Mouse (Mus musculus) limb, embryonic 11.5 days (tissue): ENCODE measurements around the gene Extl1. TPM values are rescaled to one million over a fixed set of nuclear protein-coding genes. Genes with fewer than 3 reads are reported as not detected.

Experiments
- ATAC-seq: fragments of 200-750 bp; cut with Nextera tagmentation; 2 replicates; pipeline ENCODE4 v1.8.0; 2017; ENCODE audit warnings: low read depth; ENCODE audit not compliant: insufficient number of reproducible peaks, low FRiP score, low TSS enrichment
- DNase-seq: peaks from one replicate; pipeline ENCODE4 v3.0.0-alpha.2; 2015; ENCODE audit warnings: low spot score
- H3K27ac ChIP-seq: fragments of 300-500 bp; sonication (generic); replicated peaks from 2 replicates; pipeline ENCODE4 v1.5.1; 2014; ENCODE audit warnings: low read depth, mild to moderate bottlenecking, low read length
- H3K27me3 ChIP-seq: fragments of 300-500 bp; sonication (generic); 2 replicates; pipeline ENCODE4 v1.6.1; 2014; ENCODE audit warnings: mild to moderate bottlenecking, low read length, mixed read lengths; ENCODE audit not compliant: control insufficient read depth, insufficient read depth
- H3K36me3 ChIP-seq: fragments of 300-500 bp; sonication (generic); 2 replicates; pipeline ENCODE4 v1.6.1; 2014; ENCODE audit warnings: mild to moderate bottlenecking, low read length, moderate library complexity, mixed read lengths; ENCODE audit not compliant: control insufficient read depth, insufficient read depth
- H3K4me1 ChIP-seq: fragments of 300-500 bp; sonication (generic); 2 replicates; pipeline ENCODE4 v1.6.1; 2014; ENCODE audit warnings: low read length, mixed read lengths; ENCODE audit not compliant: control insufficient read depth, insufficient read depth
- H3K4me2 ChIP-seq: fragments of 300-500 bp; sonication (generic); 2 replicates; pipeline ENCODE4 v1.6.1; 2014; ENCODE audit warnings: low read depth, mild to moderate bottlenecking, moderate library complexity; ENCODE audit not compliant: severe bottlenecking
- H3K4me3 ChIP-seq: fragments of 300-500 bp; sonication (generic); 2 replicates; pipeline ENCODE4 v1.5.1; 2014; ENCODE audit warnings: low read depth, low read length
- H3K9ac ChIP-seq: fragments of 300-500 bp; sonication (generic); 2 replicates; pipeline ENCODE4 v1.6.1; 2014; ENCODE audit warnings: mild to moderate bottlenecking, low read length
- H3K9me3 ChIP-seq: fragments of 300-500 bp; sonication (generic); 2 replicates; pipeline ENCODE4 v1.6.1; 2016; ENCODE audit warnings: low read length; ENCODE audit not compliant: control insufficient read depth
- WGBS: fragments of 180-500 bp; shearing (Covaris S2); extraction: QIAGEN DNeasy Blood & Tissue Kit; methylation state at CpG from one replicate; pipeline ENCODE4 v1.1.7; 2014; 5-methylcytosine and 5-hydroxymethylcytosine counted together
- polyA plus RNA-seq: library from polyadenylated mRNA; unstranded; fragments of >200 nt; fragmentation: Nextera tagmentation; extraction: Ambion mirVana; gene quantifications from 2 replicates; pipeline ENCODE4 v1.2.1, GENCODE M21; 2014

Gene Extl1
- polyA plus RNA-seq, 1 experiment from 2014 or later, result 1.4 TPM

DNA sequence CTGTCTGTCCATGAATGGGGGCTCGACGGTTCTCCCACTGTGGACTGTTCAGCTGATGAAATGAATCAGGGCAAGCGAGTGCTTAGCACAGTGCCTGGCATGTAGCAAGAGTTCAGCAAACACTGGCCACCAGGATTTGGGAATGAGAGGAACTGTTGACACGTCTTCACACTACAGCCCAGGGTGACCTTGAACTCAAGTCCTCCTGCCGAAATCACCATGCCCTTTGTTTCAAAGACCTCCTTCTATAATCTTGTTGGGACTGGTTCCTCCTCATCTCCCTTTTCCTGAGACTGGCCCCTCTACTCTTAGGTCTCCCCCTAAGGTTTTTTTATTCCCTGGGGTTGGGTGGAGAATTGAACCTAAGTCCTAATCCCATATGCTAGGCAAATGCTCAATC lies 71.3 kb downstream of the Extl1 start:
- 95% methylated on average over 5 of the region's 5 CpGs for WGBS
- H3K36me3 ChIP-seq, result no peaks in the 10 kb centered on the region
- no peak overlapping the region for H3K27ac ChIP-seq
- DNase-seq (no peak), ATAC-seq (no peak)
- H3K4me2 ChIP-seq, result no peak overlapping the region
- no peak overlapping the region for H3K9ac ChIP-seq
- peaks cover 4% of the 10 kb centered on the region; the same call in 1 of the 2 replicates for H3K4me1 ChIP-seq
- H3K27me3 ChIP-seq, result no peaks in the 10 kb centered on the region
- H3K4me3 ChIP-seq, result no peak overlapping the region
- H3K9me3 ChIP-seq, result no peaks in the 10 kb centered on the region

DNA sequence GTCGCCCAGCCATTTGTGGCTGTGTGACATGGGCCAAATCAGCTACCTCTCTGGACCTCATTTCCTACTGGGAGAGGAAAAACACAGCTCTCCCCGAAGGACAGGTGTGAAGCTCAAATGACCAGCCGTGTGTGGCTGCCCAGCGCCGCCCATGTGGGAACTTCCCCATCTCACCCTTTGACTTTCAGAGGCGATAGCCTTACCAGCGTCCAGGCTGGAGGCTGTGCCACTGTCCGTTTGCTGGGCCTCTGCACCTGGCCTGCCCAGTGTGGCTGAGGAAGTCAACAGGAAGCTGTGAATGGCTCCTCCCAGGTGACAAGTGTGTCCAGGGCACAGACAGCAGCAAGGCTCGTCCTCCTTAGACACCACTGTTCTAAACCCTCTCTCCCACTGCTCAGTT lies 71.9 kb downstream of the Extl1 start:
- H3K4me3 ChIP-seq, result no peak overlapping the region
- DNase-seq (no peak), ATAC-seq (no peak)
- H3K27me3 ChIP-seq, result no peaks in the 10 kb centered on the region
- H3K9ac ChIP-seq, result no peak overlapping the region
- no peaks in the 10 kb centered on the region for H3K9me3 ChIP-seq
- peaks cover 6% of the 10 kb centered on the region; the same call in 1 of the 2 replicates for H3K4me1 ChIP-seq
- H3K36me3 ChIP-seq, result no peaks in the 10 kb centered on the region
- no peak overlapping the region for H3K27ac ChIP-seq
- no peak overlapping the region for H3K4me2 ChIP-seq
- 89% methylated on average over 9 of the region's 9 CpGs for WGBS

DNA sequence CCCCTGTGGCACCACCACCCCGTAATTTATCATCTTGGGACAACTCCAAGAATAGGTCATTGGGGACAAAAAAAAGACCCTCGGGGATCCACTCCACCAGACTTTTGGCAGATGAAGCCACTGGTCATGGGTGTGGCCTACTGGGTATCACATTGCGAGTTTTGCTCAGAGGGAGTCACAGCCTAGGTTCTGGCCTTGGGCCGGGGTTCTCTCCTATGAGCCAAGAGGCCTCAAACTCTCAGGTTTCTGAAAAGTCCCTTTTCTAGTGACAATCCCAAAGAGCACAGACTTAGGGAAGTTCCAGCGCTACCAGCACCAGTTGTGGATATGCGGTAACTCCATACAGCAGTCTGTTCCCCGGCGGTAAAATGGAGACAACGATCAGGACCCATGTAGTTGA lies 73.0 kb downstream of the Extl1 start:
- no peak for ATAC-seq
- WGBS, result 90% methylated on average over 9 of the region's 9 CpGs
- H3K27me3 ChIP-seq, result no peaks in the 10 kb centered on the region
- no peak overlapping the region for H3K27ac ChIP-seq
- H3K36me3 ChIP-seq, result no peaks in the 10 kb centered on the region
- H3K4me2 ChIP-seq, result no peak overlapping the region
- peaks cover 6% of the 10 kb centered on the region; the same call in 1 of the 2 replicates for H3K4me1 ChIP-seq
- no peak overlapping the region for H3K9ac ChIP-seq
- DNase-seq, result no peak
- H3K4me3 ChIP-seq, result no peak overlapping the region
- no peaks in the 10 kb centered on the region for H3K9me3 ChIP-seq

DNA sequence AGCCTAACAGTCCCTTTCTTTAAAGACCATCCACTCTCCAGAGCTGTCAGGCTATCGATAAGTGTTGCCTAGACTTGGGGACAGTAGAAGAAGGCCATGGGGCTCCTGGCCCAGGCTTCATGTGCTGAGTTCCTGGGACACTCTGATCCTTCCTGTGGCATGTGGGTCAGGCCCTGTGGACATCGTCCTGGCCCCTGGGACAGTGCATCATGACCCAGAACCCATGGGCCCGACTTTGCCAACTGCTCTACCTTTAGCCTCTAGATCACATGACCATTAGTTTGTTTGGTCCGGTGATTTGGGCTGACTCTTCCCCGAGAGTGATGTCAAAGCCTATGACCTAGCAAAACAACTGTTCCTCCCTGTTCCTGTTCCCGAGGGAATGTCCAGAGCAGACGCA lies 73.5 kb downstream of the Extl1 start:
- WGBS, result 88% methylated on average over 7 of the region's 7 CpGs
- Histone ChIP-seq H3K9ac (no peak overlapping the region), H3K36me3 (no peaks in the 10 kb centered on the region), H3K9me3 (no peaks in the 10 kb centered on the region), H3K27me3 (no peaks in the 10 kb centered on the region), H3K4me1 (peaks cover 6% of the 10 kb centered on the region; the same call in 1 of the 2 replicates), H3K4me3 (no peak overlapping the region), H3K27ac (no peak overlapping the region), H3K4me2 (no peak overlapping the region)
- DNase-seq (no peak), ATAC-seq (no peak)

DNA sequence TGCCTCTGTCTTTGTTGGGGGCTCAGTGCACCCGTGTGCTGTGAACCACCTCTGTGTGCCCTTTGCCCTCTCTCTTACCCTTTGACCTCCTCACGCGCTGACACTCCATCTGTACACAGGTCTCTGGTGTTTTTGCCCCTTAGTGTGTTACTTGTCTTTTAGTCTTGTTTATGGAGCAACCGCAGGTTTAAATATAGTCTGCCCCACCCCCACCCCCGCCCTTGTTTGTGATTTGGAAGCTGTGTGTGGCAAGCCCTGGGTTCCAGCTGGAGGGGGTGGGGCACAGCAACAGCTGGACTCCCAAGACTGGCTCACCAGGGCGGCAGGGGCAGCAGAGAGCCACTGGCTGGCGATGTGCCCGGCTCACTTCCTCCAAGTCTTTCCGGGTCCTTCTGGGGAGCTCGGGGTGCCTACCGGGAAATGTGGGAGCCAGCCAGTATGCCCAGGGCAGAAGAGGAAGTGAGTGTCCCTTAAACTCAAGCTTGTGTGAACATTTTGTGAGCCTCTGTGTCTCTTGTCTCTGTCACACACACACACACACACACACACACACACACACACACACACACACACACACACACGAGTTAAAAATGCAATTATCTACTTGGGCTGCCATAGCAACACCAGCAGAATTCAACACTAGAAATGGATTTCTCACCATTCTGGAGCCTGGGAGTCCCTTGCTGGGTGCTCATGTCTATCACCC lies 76.1 kb downstream of the Extl1 start:
- no peak for ATAC-seq
- no peaks in the 10 kb centered on the region for H3K9me3 ChIP-seq
- peak; percentile 61 for DNase-seq
- no peaks in the 10 kb centered on the region for H3K36me3 ChIP-seq
- no peak overlapping the region for H3K9ac ChIP-seq
- WGBS, result 21% methylated on average over 12 of the region's 12 CpGs
- no peak overlapping the region for H3K4me3 ChIP-seq
- no peak overlapping the region for H3K27ac ChIP-seq
- no peaks in the 10 kb centered on the region for H3K27me3 ChIP-seq
- H3K4me2 ChIP-seq, result no peak overlapping the region
- H3K4me1 ChIP-seq, result peaks cover 3% of the 10 kb centered on the region; the same call in 1 of the 2 replicates

DNA sequence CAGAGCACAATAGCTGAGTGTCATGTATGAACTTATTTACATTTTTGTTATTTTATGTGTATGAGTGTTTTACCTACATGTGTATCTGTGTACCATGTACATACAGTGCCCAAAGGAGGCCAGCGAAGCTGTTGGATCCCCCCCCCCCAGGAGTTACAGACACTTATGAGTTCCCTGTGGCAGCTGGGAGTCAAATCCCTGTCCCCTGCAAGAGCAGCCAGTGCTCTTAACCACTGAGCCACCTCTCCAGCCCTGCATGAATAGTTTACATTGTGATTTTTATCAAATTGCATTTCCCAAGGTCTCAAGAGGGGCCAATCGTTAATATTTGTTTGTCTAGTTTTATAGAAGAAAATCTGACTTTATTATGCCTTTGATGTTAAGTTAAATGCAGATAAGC lies 76.7 kb downstream of the Extl1 start:
- Histone ChIP-seq H3K4me3 (no peak overlapping the region), H3K36me3 (no peaks in the 10 kb centered on the region), H3K9ac (no peak overlapping the region), H3K4me2 (no peak overlapping the region), H3K4me1 (peaks cover 3% of the 10 kb centered on the region; the same call in 1 of the 2 replicates), H3K27ac (no peak overlapping the region), H3K27me3 (no peaks in the 10 kb centered on the region), H3K9me3 (no peaks in the 10 kb centered on the region)
- WGBS, result 75% methylated on average over 2 of the region's 2 CpGs
- DNase-seq, result no peak
- no peak for ATAC-seq

Other genes starting within 250 kb of the Extl1 start
- 26.6 and 33.8 TPM in 2 replicates for gene Cep85, start 196.7 kb downstream of the Extl1 start, polyA plus RNA-seq
- gene Gm7534, start 180.8 kb downstream of the Extl1 start, polyA plus RNA-seq, result not detected in 2 replicates
- not detected in 2 replicates for gene Catsper4, start 156.5 kb downstream of the Extl1 start, polyA plus RNA-seq
- gene Cnksr1, start 145.5 kb downstream of the Extl1 start, polyA plus RNA-seq, result 0.81 and 1.5 TPM in 2 replicates
- 0.35 and 0.43 TPM in 2 replicates for gene E130218I03Rik, start 140.2 kb downstream of the Extl1 start, polyA plus RNA-seq
- gene Zfp593, start 138.3 kb downstream of the Extl1 start, polyA plus RNA-seq, result 16.2 and 17.1 TPM in 2 replicates
- gene Gm30191, start 136.9 kb downstream of the Extl1 start, polyA plus RNA-seq, result not detected in 2 replicates
- gene Grrp1, start 129.7 kb downstream of the Extl1 start, polyA plus RNA-seq, result 5.5 and 7.1 TPM in 2 replicates
- gene Pdik1l, start 96.0 kb downstream of the Extl1 start, polyA plus RNA-seq, result 20.6 and 21.0 TPM in 2 replicates
- gene Trim63, start 68.7 kb downstream of the Extl1 start, polyA plus RNA-seq, result 0.51 and 0.55 TPM in 2 replicates
- gene Slc30a2, start 40.7 kb downstream of the Extl1 start, polyA plus RNA-seq, result not detected in 2 replicates
- gene Pafah2, start 12.5 kb upstream of the Extl1 start, polyA plus RNA-seq, result 9.5 and 10.8 TPM in 2 replicates
- gene Stmn1, start 84.5 kb upstream of the Extl1 start, polyA plus RNA-seq, result 2,250 and 2,263 TPM in 2 replicates
- gene Paqr7, start 112.8 kb upstream of the Extl1 start, polyA plus RNA-seq, result 0.65 and 0.88 TPM in 2 replicates
- gene Aunip, start 127.1 kb upstream of the Extl1 start, polyA plus RNA-seq, result 8.9 and 10.0 TPM in 2 replicates
- 120 and 121 TPM in 2 replicates for gene Mtfr1l, start 151.5 kb upstream of the Extl1 start, polyA plus RNA-seq
- gene Selenon, start 168.3 kb upstream of the Extl1 start, polyA plus RNA-seq, result 31.7 and 44.4 TPM in 2 replicates